Mouse (Mus musculus): ENCODE results near the gene Kcnk13.
A peak's percentile ranks its signal among the peaks of the same experiment; 100 is the strongest.
"Not testable (repeated sequence)": the region's sequence is repeated elsewhere in the genome, so short reads cannot be mapped to it uniquely, and the experiment has no call there.

DNA sequence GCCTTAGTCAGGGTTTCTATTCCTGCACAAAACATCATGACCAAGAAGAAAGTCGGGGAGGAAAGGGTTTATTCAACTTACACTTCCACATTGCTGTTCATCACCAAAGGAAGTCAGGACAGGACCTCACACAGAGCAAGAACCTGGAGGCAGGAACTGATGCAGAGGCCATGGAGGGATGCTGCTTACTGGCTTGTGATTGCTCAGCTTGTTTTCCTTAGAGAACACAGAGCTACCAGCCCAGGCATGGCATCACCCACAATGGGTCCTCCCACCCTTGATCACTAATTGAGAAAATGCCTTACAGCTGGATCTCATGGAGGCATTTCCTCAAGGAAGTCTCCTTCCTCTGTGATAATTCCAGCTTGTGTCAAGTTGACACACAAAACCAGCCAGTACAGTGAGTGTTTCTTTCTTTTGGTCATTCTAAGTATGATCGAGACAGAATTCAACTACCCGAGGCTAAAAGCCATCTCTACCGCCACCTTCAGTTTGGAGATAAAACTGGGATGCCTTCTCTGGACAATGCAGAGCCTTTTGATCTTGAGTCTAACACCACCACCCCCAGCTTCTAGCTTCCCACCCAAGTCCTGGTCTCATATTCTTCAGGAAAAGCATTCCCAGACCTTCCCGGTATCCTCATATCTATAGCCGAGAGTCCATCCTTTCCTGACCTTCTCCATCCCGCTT, 7.1 kb downstream of the Kcnk13 start:
- TF ChIP-seq IRF4 (IDR thresholded peaks at IDR 0.05; ENCODE audit: low read depth, low read length); POLR2A (IDR thresholded peaks at IDR 0.05; ENCODE audit: low read depth, low read length); EP300 (IDR thresholded peaks at IDR 0.05; ENCODE audit: low read length); MAX (IDR thresholded peaks at IDR 0.05; ENCODE audit: low read length); TBP (conservative IDR thresholded peaks at IDR 0.05; ENCODE audit: low read depth, low read length); ZMIZ1 (IDR thresholded peaks at IDR 0.05; ENCODE audit: low read depth, low read length); SIN3A (IDR thresholded peaks at IDR 0.05; ENCODE audit: low read length); MAFK (IDR thresholded peaks at IDR 0.05; ENCODE audit: insufficient replicate concordance, low read length); MXI1 (IDR thresholded peaks at IDR 0.05; ENCODE audit: low read depth, low read length): not testable (repeated sequence)
- TF ChIP-seq CTCF (conservative IDR thresholded peaks at IDR 0.05 in 1 of 2, IDR thresholded peaks at IDR 0.05 in 1 of 2; ENCODE audit: low read depth in 2 of 2, low read length in 2 of 2), result peak in 1 of 2 experiments; percentile 61; a peak in 2 of 4 replicates

Data from CH12.LX (cell line).